Mouse (Mus musculus) lung, postnatal 4 days (tissue): Measurements from ENCODE around the gene Arhgef10l.
A peak's percentile ranks its signal among the peaks of the same experiment; 100 is the strongest.

ENCODE experiments used
- DNase-seq, 2 experiments: peaks; one replicate each; pipeline ENCODE4 v3.0.0; 2021

The Arhgef10l gene

DNA sequence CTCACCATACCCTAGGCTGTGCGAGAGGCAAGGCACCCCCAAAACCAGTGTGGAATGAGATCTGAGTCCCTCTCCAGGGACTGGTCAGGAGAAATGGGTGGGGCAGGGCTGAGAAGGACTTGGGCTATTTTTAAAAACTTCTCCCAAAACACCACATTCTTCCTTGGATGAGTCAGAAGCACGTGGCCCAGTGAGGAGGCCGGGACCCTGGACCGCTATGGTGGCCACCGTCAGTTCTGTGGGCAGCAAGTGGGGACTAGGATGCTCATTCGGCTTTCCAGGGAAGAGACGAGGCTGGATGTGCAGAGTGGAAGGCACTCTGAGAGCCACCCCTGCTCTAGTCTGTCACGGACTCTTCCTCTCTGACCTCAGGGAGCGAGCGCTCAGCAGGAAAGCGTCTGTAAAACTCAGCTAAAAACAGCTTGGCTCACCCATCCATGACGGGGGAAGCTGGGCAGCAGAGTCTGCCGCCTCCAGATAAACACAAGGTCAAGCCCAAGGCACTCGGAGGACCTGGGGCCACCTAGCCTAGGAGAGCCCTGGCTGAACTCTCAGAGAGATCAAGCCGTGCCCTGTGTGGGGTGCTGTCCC, 35.1 kb downstream of the Arhgef10l start:
- peak; percentile 52 to 69 for DNase-seq

DNA sequence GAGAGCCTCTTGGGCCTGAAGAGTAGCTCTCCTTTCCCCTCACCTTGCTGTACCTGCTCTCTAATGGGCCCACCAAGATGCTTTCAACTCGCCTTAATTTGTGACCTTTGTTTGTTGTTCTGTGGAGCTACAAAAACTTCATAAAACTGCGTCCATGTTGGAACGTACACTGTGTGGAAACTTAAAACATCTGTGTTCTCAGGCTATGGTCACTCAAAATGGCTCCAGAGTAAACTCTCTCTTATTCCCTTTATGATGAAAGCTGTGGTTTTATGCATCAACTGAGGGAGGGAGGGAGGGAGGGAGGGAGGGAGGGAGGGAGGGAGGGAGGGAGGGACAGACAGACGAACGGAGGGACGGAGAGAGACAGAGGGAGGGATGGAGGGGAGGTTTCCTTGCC, 35.7 kb downstream of the Arhgef10l start:
- DNase-seq, result no peak

DNA sequence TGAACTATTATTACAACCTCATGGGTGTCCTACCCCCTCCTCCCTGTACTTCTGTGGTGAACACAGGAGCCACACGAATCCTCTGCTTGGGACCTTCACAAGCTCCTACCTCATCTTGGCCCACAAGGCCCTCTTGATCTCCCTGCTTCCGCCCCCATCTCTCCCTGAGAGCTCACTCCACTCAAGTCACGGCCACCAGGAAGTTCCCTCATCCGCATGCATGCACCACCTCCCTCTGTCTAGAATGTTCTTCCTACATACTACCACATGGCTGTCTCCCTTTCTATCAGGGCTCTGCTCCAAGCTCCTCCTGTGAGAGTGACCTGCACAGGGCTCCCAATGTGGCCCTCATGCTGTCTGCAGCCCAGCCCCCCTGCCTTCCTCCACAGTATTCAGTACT, 36.8 kb downstream of the Arhgef10l start:
- no peak for DNase-seq

DNA sequence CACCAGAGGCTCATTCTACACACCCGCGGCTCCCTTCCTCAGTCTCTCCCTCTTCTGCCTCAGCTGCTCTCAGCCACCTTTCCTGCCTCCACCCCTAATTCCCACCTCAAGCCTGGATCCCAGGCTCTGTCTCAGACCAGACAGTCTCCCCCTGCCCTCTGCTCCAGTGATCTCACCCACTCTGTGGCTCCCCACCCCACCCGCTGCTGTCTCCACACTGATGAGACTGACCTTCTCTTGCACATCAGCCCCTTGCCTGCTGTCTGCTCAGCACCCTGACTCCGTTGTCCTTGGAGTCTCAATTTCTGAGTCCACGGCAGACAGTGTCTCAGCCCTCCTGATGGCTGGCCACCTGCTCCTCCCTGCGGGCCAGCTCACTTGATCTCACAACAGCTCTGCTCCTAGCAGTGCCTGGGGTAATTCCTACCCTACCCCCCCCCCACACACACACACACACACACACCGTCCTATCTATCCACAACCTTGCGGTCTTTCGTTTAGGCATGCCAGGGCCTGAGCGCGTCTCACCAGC, 37.3 kb downstream of the Arhgef10l start:
- DNase-seq, result no peak

DNA sequence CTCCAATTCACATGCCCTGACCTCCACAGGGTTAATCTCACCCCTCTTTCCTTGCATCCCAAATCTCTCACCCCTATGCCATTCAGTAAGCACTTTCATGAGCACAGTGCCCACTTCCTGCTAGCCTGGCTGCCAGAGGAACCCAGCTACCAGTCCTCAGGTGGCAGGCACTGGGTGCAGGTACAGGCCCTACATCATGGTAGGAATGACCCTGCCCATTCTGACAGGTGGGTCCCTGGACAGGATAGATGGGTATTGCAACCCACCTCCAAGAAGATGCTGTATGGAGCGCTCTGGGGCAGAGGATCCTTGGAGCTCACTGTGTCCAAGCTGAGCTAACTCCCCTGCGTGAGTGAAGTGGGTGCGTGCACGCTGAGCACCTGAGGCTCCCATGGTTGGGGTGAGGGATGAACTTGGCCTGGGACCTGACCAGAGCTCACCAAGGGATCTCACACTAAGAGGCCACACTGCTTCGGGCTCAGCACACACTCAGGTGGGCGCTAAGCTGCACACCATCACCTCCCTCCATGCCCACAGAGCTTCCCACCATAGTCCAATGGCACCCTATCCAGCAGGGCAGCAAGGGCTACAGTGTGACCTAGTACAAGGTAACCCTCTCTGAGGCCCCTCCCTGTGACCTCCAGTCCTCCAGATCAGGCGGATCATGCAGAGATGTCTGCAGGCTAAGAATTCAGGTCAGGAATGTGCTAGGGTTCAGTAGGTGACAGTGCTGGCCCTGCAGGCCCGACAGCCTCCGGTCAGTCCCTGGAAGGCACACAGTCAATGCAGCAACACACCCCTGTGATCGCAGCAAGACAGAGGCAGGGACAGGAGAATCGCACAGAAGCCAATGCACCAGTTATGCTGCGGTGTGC, 39.9 kb downstream of the Arhgef10l start:
- DNase-seq, result no peak

DNA sequence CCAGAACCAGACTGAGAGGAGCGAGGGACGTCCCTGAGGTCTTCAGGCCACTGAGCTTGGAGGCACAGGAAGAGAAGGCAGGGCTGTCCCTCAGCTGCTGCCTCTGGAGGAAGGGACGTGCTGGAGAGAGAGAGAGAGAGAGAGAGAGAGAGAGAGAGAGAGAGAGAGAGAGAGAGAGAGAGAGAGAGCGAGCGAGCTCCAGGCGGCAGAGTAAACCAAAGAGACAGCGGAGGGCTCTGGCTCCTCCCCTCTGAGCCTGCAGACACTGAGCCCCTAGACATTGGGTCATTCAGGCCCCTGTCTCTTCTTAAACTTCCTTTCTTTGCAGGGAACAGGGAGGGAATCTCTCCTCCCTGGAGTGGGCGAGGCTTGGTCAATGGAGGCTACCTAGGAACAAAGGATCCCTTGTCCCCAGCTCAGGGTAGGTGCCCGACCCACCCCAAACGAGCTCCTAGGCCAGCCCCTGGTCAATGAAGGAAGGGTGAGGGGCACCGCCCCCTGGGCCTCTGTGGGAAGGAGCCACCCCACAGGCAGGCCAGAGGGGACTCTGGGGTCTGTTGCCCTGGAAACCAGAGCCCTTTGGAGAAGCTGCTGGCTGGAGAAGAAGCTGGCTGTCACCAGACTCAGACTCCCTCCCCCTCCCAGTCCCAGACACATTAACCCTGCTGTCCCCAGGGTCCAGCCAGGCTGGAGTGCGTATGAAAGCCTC, 41.2 kb downstream of the Arhgef10l start:
- peak; percentile 53 to 83 for DNase-seq

DNA sequence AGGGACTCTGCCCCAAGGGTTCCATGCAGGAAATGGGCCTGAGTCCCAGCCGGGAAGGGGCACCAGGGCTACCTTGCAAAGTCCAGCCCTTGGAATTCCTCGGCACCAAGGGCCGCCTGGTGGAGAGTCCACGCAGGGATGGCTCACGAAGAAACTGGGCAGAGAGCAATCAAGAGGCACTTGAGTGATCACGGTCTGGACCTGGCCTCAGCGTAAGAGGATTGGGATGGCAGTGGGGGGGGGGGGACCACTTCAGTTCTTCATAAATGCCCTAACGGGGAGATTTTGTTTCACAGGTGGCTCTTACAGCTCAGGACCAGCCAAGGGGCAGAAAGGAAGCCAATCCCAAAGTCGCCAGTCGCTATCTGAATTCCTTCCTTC, 41.7 kb downstream of the Arhgef10l start:
- DNase-seq, result peak; percentile 33 to 50

DNA sequence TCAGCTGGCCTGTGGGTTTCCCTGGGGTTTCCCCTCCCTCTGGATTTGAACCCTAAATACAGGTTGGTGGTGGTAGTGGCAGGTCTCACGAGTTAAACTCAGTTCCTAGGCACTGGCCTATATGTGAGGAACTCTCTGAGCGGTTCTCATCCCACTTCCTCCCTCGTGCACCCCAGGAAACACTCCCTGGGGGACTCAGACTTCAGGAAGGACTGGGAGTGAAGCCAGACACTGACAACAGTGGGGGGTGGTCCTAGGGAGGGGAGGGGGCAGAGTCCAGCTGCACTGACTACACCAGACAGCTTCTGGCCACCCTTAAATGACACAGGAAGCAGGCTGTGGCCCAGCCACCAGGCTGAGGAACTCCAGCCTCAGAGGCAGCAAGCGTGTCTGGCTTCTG, 43.0 kb downstream of the Arhgef10l start:
- peak in 1 of 2 experiments; percentile 52 for DNase-seq

DNA sequence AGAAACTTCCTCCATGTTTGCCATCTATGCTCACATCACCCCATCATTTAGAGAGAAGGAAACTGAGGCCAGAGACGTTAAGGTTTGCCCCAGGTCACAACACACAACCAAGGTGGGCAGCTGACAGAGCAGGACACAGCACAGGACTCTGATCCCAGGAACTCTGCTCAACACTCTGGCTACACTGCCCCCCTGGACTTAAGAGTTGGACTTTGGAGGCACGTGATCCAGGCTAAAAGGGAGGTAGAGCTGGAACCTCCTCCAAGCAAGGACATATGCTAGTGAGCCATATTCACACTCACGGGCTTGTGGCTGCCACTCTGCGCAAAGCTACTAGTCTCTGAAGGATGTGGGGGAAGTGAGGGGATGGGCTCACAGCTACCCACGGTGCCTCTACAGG, 45.3 kb downstream of the Arhgef10l start:
- DNase-seq, result no peak

DNA sequence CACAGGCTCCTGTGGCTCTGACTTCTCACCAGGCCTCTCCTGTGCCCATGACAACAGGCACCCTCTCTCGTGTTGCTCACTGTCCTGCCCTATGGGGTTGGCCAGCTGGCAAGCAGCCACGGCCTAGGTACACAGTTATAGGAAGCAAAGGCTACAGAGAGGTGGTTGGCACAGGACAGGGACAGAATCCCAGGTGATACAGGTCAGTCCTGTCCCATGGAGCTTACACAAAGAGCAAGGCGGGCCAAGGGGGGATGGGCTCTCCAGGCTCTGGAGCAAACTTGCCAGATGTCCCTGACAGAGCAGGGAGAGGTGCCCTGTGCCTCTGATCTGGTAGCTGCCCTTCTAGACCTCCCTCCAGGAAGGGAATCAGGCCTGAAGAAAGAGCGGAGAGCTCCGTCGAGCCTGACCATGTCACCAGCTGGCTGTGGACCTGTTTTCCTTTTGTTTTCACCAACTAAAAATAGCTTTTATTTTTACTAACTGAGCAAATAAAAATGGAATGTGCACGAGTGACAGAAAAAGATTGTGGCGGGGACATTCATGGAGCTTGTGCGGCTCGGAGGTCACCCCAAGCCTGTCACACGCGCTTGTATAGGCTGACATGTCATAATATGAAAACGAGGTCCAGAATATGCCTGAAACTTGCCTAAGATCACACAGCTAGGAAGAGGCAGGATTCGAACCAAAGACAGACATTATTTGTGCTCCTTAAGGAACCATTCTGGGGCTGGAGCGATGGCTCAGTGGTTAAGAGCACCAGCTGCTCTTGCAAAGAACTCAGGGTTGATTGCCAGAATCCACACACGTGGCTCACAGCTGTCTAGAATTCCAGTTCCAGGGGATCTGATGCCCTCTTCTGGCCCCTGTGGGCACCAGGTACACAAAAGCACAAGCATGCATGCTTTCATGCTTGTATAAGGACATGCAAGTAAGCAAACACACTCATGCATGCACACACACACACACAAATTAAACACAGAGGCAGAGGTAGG, 48.1 kb downstream of the Arhgef10l start:
- DNase-seq, result peak; percentile 58 to 80

DNA sequence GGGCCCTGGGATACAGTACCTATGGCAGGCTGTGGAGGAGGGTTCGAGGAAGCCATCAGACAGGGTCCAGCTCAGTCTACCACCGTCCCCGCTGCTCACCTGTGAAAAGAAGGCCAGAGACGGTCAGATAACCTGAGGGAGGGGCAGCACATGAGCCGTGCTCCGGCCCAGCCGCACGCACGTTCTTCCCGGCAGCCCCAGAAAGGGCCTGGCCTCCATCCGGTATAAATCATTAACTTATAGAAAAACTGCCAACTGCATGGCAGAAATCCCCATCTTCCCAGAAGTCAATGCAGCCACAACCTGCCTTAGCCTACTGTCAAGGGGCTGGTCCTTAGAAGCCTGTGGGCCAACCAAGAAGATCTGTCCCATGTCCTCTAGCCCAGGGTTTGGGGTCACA, 48.9 kb downstream of the Arhgef10l start:
- peak in 1 of 2 experiments; percentile 47 for DNase-seq

DNA sequence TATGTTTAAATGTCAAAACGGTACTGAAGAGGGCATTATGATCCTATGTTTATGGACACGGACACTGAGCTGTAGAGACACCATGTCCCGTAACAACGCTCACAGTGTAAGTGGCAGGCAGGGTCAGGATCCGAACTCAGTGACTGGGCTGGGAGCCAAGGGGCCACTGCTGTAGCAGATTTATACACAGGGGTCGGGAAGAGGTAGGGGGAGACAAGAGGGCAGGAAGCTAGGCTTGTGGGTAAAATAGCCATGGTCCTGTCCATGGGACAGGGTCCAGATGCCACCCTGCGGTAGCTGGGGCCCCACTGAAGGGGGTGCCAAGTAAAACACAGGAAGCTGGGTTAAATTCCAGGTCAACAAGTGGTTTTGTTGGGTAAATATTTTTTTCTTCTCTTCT, 49.6 kb downstream of the Arhgef10l start:
- peak in 1 of 2 experiments; percentile 24 for DNase-seq

DNA sequence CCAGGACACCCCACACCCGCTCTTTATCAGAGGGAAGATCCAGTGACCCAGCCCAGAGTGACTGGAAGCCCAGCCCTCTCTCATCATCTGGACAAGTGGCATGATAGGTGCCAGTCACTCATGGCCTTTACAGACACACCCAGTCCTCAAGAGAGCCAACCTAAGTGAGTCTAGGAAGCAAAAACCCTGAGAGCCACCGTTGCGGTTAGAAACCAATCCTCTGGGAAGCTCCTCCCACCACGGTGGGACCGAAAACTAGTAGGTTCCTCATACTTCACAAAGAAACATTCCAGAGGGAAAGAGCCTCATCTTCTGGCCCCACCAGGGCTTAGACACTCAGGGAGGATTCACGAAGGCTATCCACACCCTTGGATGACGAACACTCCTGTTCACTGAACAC, 50.0 kb downstream of the Arhgef10l start:
- DNase-seq, result no peak

DNA sequence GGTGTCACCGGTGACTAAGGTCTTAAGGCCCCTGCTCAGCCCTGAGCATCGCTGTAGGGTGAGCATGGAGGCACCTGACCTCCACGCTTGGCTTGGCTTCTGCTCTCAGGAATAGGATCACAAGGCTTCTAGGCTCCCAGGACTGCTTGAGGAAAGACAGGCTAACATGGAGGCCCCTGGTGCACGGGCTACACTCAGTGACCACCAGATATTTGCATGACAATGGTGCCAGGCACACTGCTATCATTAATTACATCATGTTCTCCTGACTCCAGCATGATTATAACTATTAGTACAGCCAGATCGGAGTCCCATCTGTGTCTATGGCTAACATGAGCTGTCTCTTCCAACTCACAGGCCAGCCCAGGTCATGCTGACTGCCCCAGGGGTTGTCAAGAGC, 51.3 kb downstream of the Arhgef10l start:
- no peak for DNase-seq

DNA sequence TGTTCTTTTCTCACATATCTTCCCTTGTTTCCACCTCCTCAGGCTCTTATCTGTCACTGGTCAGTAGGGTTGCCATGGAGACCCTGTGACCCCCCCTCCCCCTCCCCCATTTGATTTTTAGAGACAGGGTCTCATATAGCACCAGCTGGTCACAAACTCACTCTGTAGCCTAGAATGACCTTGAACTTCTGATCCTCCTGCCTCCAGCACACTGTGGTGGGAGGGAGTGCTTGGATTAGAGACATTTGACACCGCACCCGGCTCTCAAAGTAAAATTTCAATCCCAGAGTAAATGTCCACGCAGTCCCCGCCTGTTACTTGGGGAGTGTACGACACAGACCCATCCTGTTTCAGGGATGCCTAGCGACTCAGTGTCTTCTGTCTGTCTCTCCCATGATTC, 51.7 kb downstream of the Arhgef10l start:
- DNase-seq, result no peak

DNA sequence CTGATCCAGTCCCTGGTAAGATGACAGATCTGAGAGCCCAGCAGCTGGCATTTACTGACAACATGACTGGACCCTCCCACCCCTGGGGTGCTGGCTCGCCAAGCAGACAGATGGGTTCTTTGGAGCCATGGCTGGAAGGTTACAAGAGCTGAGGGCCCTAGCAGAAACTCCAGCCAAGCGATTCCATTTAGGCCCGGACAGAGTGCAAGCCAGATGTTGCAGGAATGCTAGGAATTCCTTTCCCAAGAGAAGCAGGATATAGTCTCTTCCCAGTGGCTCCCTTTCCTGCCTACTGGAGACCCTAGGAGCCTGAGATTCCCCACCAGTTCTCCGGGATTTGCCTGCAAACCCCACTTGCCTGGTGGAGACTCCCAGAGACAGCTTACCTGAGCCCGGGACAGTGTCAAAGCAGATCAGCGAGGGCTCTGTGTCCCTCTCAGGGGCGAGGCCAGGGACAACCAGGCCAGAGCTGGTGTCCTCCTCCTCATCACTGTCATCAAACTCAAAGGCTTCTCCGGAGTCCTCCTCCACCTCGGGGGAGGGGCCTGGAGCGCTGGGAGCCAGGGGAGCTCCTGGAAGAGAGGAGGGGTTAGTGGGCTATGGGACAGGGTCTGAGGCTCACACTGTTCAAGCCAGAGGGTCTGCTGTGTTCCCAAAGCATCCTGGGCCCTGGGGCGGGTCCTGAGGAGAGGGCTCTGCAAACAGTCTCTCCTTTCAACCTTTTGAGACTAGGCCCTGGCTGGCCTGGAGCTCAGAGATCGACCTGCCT, 54.8 kb downstream of the Arhgef10l start:
- DNase-seq, result peak; percentile 36 to 82

DNA sequence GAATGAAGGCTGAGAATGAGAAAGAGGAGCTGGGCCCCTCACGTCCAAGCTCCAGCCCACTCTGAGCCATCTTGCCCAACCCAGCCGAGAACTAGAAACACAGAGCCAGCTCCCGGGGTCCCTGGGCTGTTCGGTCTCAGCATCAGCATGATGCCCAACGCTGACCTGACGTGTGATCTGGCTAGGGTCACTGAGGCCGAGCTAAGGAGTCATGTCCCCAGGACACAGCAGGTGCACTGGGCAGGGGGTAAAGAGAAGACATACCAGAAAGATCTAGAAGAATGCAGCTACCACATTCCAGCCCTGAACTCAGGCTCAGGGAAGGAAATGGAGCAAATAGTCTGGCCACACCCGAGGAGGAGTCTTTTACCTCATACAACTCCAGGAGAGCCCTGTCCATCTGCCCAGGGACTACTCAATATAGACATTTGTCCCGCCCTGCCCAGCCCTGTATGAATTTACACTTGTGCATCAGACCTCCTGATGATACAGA, 57.5 kb downstream of the Arhgef10l start:
- DNase-seq, result no peak

DNA sequence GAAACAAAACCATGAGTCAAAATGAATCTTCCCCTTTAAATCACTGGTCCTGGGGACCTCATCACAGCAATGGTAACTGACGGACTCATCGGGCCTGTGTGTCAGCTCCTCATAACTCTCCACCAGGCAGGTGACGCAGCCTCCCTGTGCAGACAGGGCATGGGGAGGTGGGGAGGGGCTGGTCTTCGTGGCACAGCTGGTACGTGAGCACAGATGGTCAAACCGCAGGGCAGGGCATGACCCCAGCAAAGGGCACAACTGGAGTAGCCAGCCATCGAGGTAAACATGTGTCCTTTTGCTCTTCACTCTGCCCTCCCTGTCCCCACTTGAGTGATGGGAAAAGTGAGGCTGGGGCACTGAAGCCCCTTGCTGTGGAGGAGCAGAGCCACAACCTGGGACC, 59.0 kb downstream of the Arhgef10l start:
- DNase-seq, result no peak

DNA sequence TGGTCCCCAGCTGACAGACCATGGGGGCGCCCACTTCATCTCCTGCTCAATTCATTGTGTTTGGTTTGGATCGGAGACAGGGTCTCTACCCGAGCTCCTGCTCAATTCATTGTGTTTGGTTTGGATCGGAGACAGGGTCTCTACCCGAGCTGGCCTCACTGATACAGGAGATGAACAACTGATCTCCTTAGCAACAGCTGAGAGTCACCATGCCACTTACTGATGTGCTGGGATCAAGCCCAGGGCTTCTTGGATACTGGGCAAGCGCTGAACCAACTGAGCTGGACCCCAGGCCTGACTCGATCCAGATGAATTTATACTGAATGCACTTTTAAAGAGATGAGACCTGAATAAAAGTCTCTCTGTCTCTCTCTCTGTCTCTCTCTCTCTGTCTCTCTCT, 59.6 kb downstream of the Arhgef10l start:
- no peak for DNase-seq

DNA sequence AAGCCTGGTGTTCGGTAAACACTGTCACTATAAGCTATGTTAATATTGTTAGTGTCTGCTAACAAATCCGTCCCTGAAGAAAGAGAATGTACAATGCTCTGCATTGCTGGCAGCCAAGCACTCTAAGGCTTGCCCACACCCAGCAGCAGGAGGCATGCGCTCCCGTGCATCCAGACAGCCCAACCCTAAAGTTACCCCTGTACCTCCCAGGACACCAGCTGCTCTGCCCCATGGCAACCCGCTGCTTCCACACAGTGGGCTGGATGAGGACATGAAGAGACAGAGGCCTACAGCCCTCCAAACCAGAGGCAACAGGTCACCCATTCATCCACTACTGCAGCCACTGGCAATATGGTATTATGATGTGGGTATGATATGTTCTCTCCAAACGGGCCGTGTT, 60.0 kb downstream of the Arhgef10l start:
- no peak for DNase-seq

DNA sequence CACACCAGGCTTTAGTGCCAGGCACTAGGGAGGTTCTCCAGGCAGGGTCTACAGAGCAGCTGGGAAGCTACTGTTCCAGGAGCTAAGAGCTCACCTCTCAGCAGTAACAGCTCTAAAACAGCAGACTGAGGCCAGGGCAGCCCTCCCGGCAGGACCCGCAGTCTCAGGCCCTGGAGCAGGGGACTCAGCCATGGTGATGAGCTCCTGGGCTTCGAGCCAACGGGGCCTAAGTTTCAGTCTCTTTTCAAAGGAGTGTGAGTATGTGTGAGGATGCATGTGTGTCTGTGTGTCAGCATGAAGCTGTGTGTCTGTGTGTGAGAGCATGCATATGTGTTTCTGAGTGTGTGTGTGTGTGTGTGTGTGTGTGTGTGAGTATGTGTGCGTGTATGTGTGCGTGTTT, 60.6 kb downstream of the Arhgef10l start:
- DNase-seq, result peak; percentile 56 to 75
